Mouse (Mus musculus) G1E (cell line): ENCODE measurements at regions not wholly inside any gene's neighbourhood (a gene's known extent, or its start where the extent isn't known, plus 50 kb on each side); places are given as distances from the start of the nearest gene placed in this dataset.

ENCODE experiments used
- CTCF ChIP-seq: IDR thresholded peaks from 2 replicates; pipeline ENCODE4 v1.5.1; 2012; ENCODE audit warnings: low read depth, low read length, inconsistent platforms, mixed read lengths
- GATA1 ChIP-seq: IDR thresholded peaks from 2 replicates; pipeline ENCODE4 v1.6.1; 2012; ENCODE audit warnings: borderline replicate concordance, low read length, inconsistent platforms, mixed read lengths
- POLR2AphosphoS5 ChIP-seq: IDR thresholded peaks from 2 replicates; pipeline ENCODE4 v1.6.1; 2012; ENCODE audit warnings: low read depth, low read length, inconsistent platforms; ENCODE audit not compliant: insufficient replicate concordance
- TAL1 ChIP-seq: conservative IDR thresholded peaks from 2 replicates; pipeline ENCODE4 v1.6.1; 2012; ENCODE audit warnings: low read depth, low read length, inconsistent platforms, mixed read lengths

DNA sequence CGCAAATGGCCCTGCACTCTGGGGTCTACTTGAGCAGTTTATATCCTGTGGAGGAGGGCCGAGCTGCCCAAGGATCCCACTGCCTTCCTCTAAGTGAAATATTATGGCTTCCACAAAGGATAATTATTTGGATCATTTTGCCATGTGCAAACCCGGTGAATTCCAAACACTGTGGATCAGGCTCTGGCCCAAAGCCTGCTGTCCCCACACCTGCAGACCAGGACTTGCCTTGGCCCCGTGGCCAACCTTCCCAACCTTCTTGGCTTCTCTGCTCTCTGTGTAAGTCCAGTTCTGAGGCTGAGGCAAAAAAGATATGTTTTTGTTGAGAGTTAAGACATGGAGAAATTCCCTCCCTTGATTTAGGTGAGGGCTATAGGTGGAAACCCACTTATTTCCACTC, 234.0 kb downstream of the Snx10 start:
- TF ChIP-seq CTCF (no peak), GATA1 (no peak), POLR2AphosphoS5 (no peak), TAL1 (no peak)
